Mouse (Mus musculus): ENCODE results near the gene Slc35b4. TPM values are rescaled to one million over a fixed set of nuclear protein-coding genes. Genes with fewer than 3 reads are reported as not detected.

Gene Slc35b4
- polyA plus RNA-seq, 1 experiment from 2014 or later = 49.0 TPM

DNA sequence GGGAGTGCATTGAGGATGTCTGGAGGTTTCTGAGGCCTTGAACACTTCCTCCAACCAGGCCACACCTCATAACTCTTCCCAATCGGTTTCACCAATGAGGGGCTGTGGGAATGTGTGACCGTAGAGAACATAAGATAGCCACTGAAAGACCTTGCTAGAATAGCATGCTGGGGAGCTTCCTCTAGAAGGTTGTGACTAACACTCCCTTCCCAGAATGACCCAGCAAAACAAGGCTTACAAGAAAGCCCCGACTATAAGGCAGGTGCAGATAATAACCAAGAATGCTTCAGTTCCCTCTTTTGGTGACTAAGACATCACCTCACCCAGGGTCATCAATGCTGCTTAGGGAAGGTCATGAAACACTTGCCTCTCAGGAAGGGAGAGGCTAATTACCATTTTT, 12.6 kb upstream of the Slc35b4 start:
- Histone ChIP-seq H3K9ac (replicated peaks; ENCODE audit: low read depth, low read length) (no peak overlapping the region), H3K9me3 (ENCODE audit: control insufficient read depth, low read length) (no peaks in the 10 kb centered on the region), H3K4me1 (replicated peaks; ENCODE audit: control insufficient read depth, insufficient read depth, low read length) (no peaks in the 10 kb centered on the region; the same call in 1 of the 2 replicates), H3K27me3 (replicated peaks; ENCODE audit: control insufficient read depth, insufficient read depth, low read length) (no peaks in the 10 kb centered on the region), H3K36me3 (ENCODE audit: control insufficient read depth, insufficient read depth) (no peaks in the 10 kb centered on the region), H3K4me2 (ENCODE audit: low read length) (no peak overlapping the region), H3K27ac (ENCODE audit: low read length) (no peak overlapping the region), H3K4me3 (replicated peaks; ENCODE audit: low read length) (no peak overlapping the region)
- no peak for ATAC-seq
- 89% methylated on average over 3 of the region's 3 CpGs for WGBS

DNA sequence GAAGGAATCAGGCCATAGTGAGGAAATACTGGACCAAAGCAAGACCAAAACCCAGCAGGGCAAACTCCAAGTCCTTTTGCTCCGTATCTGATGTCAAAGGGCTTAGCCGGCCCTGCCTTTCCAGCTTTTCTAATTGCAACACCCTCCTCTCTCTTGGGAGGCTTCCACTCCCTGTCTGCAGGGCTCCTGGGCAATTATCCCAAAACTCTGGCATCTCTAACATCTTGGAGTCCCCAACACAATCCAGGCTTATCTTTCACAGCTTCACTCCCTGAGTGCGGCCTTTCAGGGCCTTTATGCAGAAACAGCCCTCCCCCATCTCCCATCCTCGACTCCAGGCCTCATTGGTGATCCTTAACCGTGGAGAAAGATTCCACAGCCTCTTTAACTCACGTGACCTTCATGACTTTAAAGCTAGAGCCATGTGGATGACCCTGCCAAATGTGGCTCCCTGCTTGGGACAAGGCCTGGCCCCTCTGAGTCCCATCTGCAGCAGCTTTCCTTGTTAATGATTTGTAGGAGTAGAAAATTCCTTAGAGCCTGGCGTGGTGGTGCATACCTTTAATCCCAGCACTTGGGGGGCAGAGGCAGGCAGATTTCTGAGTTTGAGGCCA, 11.2 kb upstream of the Slc35b4 start:
- H3K27ac ChIP-seq (ENCODE audit: low read length) = no peak overlapping the region
- no peaks in the 10 kb centered on the region for H3K27me3 ChIP-seq (replicated peaks; ENCODE audit: control insufficient read depth, insufficient read depth, low read length)
- no peaks in the 10 kb centered on the region for H3K9me3 ChIP-seq (ENCODE audit: control insufficient read depth, low read length)
- no peak for ATAC-seq
- H3K9ac ChIP-seq (replicated peaks; ENCODE audit: low read depth, low read length) = no peak overlapping the region
- WGBS = 39% methylated on average over 7 of the region's 7 CpGs
- H3K4me2 ChIP-seq (ENCODE audit: low read length) = no peak overlapping the region
- no peaks in the 10 kb centered on the region for H3K4me1 ChIP-seq (replicated peaks; ENCODE audit: control insufficient read depth, insufficient read depth, low read length)
- no peaks in the 10 kb centered on the region for H3K36me3 ChIP-seq (ENCODE audit: control insufficient read depth, insufficient read depth)
- no peak overlapping the region for H3K4me3 ChIP-seq (replicated peaks; ENCODE audit: low read length)

DNA sequence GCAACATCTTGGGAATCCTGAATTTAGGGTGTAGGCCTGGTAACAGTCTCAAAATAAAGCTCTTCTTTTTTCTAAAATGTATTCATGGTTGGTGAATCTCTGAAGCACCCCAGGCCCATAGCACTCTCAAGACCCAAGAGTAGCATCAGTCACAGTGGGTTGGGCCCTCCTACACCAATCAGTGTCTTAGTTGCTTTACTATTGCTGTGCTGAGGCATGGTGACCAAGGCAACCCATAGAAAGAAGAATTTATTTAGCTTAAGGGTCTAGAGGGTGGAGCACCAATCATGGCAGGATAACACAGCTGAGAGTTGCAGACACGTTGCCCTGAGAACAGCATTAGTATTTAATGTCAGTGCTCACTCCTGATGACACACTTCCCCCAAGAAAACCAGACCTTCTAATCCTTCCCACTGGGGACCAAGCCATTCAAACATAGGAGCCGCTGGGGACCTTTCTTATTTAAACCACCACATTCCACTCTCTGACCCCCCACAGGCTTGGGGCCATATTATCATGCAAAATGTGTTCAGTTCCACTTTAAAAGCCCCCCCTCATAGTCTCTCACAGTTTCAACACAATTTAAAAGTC, 10.5 kb upstream of the Slc35b4 start:
- Histone ChIP-seq H3K9ac (replicated peaks; ENCODE audit: low read depth, low read length) (no peak overlapping the region), H3K9me3 (ENCODE audit: control insufficient read depth, low read length) (no peaks in the 10 kb centered on the region), H3K4me3 (replicated peaks; ENCODE audit: low read length) (no peak overlapping the region), H3K27me3 (replicated peaks; ENCODE audit: control insufficient read depth, insufficient read depth, low read length) (no peaks in the 10 kb centered on the region), H3K4me2 (ENCODE audit: low read length) (no peak overlapping the region), H3K4me1 (replicated peaks; ENCODE audit: control insufficient read depth, insufficient read depth, low read length) (no peaks in the 10 kb centered on the region), H3K36me3 (ENCODE audit: control insufficient read depth, insufficient read depth) (no peaks in the 10 kb centered on the region), H3K27ac (ENCODE audit: low read length) (no peak overlapping the region)
- ATAC-seq = no peak
- 20% methylated on average over 2 of the region's 2 CpGs for WGBS

DNA sequence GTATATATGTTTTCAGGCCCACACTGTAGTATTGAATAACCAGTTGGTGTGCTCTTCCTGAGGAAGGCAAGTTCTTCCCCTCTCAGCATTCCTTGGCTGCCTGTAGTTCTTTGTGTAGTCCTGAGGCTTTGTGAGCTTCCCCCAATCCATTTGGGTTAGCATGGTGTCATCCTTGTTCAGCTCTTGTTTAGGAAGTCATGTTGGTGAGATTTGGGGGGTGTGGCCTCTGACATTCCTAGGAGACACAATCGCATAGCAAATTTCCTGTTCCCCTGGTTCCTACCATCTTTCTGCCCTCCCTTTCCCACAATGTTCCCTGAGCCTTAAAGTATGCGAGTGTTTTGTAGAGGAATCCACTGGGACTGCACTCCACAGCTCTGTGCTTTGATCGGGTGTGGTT, 6.4 kb upstream of the Slc35b4 start:
- no peak for ATAC-seq

DNA sequence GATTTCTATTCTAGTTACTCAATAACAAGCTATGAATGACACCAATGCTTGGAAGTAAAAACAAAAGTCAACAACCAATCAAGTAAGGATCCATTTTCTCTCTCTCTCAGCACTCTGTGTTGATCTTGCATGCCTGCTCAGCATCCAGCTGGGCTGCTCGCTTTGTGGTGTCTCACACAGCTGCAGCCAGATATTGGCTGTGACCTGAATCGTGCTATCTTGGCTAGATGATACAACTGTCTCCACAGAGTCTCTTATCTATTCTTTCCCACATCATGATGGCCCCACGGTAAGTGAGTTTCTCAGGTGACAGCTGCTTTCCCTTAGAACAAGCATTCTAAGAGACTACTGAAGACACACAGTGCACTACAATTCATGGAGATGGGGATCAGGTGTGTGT, 5.0 kb upstream of the Slc35b4 start:
- Histone ChIP-seq H3K9ac (replicated peaks; ENCODE audit: low read depth, low read length) (no peak overlapping the region), H3K36me3 (ENCODE audit: control insufficient read depth, insufficient read depth) (no peaks in the 10 kb centered on the region), H3K4me3 (replicated peaks; ENCODE audit: low read length) (no peak overlapping the region), H3K4me2 (ENCODE audit: low read length) (no peak overlapping the region), H3K4me1 (replicated peaks; ENCODE audit: control insufficient read depth, insufficient read depth, low read length) (0 out of 2 replicates have a peak, but pooled peaks cover 3% of the 10 kb centered on the region), H3K27ac (ENCODE audit: low read length) (no peak overlapping the region), H3K9me3 (ENCODE audit: control insufficient read depth, low read length) (no peaks in the 10 kb centered on the region), H3K27me3 (replicated peaks; ENCODE audit: control insufficient read depth, insufficient read depth, low read length) (no peaks in the 10 kb centered on the region)
- no peak for ATAC-seq
- 77% methylated on average over 3 of the region's 3 CpGs for WGBS

More for the DNA sequence above, 6.4 kb upstream of the Slc35b4 start:
- Histone ChIP-seq H3K27ac (ENCODE audit: low read length) (no peak overlapping the region), H3K4me3 (replicated peaks; ENCODE audit: low read length) (no peak overlapping the region), H3K4me2 (ENCODE audit: low read length) (no peak overlapping the region), H3K9me3 (ENCODE audit: control insufficient read depth, low read length) (no peaks in the 10 kb centered on the region), H3K4me1 (replicated peaks; ENCODE audit: control insufficient read depth, insufficient read depth, low read length) (no peaks in the 10 kb centered on the region), H3K36me3 (ENCODE audit: control insufficient read depth, insufficient read depth) (no peaks in the 10 kb centered on the region), H3K27me3 (replicated peaks; ENCODE audit: control insufficient read depth, insufficient read depth, low read length) (no peaks in the 10 kb centered on the region), H3K9ac (replicated peaks; ENCODE audit: low read depth, low read length) (no peak overlapping the region)
- WGBS = 94% methylated on average over 3 of the region's 3 CpGs

DNA sequence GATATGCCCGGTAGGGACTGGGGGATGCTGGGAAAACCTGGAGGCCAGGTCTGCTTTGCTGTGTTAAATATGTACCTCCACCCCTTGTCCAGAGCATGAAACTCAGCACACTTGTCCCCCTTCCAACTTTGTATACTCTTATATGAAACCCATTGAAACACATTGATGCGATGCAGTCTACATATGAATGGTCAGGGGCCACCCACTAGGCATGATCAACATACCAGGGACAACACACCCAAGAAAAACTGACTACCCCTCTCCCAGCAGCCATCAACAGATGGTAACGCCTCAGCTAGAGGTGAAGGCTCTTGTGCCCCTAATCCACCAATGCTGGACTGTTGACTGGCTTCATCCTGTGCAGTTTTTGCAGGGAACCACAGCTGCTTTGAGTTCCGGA, 3.0 kb upstream of the Slc35b4 start:
- WGBS = 85% methylated on average over 4 of the region's 4 CpGs
- H3K4me3 ChIP-seq (replicated peaks; ENCODE audit: low read length) = no peak overlapping the region
- no peaks in the 10 kb centered on the region for H3K27me3 ChIP-seq (replicated peaks; ENCODE audit: control insufficient read depth, insufficient read depth, low read length)
- no peak overlapping the region for H3K27ac ChIP-seq (ENCODE audit: low read length)
- H3K4me1 ChIP-seq (replicated peaks; ENCODE audit: control insufficient read depth, insufficient read depth, low read length) = peaks cover 13% of the 10 kb centered on the region
- ATAC-seq = no peak
- no peak overlapping the region for H3K4me2 ChIP-seq (ENCODE audit: low read length)
- no peaks in the 10 kb centered on the region for H3K36me3 ChIP-seq (ENCODE audit: control insufficient read depth, insufficient read depth)
- no peaks in the 10 kb centered on the region for H3K9me3 ChIP-seq (ENCODE audit: control insufficient read depth, low read length)
- no peak overlapping the region for H3K9ac ChIP-seq (replicated peaks; ENCODE audit: low read depth, low read length)

DNA sequence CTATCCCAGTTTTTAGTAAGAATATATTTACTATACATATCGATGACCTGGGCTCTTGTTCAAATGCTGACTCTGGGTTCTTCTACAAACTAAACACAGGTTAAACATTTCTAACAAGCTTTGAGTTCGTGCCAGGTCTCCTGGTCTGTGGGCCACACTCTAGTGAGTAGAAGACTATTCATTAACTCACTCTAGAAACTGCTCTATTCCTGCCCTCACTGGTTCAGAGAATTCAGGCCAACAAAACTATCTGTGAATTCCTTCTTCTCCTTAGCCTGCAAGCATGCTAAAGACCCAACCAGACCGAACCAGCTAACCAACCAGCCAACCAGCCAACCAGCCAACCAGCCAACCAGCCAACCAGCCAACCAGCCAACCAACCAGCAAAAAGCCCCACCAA, 2.1 kb upstream of the Slc35b4 start:
- H3K36me3 ChIP-seq (ENCODE audit: control insufficient read depth, insufficient read depth) = no peaks in the 10 kb centered on the region
- WGBS = 83% methylated on average over 3 of the region's 3 CpGs
- H3K9me3 ChIP-seq (ENCODE audit: control insufficient read depth, low read length) = no peaks in the 10 kb centered on the region
- no peak overlapping the region for H3K9ac ChIP-seq (replicated peaks; ENCODE audit: low read depth, low read length)
- H3K4me1 ChIP-seq (replicated peaks; ENCODE audit: control insufficient read depth, insufficient read depth, low read length) = peaks cover 13% of the 10 kb centered on the region
- H3K4me2 ChIP-seq (ENCODE audit: low read length) = no peak overlapping the region
- H3K27me3 ChIP-seq (replicated peaks; ENCODE audit: control insufficient read depth, insufficient read depth, low read length) = no peaks in the 10 kb centered on the region
- no peak for ATAC-seq
- no peak overlapping the region for H3K4me3 ChIP-seq (replicated peaks; ENCODE audit: low read length)
- H3K27ac ChIP-seq (ENCODE audit: low read length) = no peak overlapping the region

DNA sequence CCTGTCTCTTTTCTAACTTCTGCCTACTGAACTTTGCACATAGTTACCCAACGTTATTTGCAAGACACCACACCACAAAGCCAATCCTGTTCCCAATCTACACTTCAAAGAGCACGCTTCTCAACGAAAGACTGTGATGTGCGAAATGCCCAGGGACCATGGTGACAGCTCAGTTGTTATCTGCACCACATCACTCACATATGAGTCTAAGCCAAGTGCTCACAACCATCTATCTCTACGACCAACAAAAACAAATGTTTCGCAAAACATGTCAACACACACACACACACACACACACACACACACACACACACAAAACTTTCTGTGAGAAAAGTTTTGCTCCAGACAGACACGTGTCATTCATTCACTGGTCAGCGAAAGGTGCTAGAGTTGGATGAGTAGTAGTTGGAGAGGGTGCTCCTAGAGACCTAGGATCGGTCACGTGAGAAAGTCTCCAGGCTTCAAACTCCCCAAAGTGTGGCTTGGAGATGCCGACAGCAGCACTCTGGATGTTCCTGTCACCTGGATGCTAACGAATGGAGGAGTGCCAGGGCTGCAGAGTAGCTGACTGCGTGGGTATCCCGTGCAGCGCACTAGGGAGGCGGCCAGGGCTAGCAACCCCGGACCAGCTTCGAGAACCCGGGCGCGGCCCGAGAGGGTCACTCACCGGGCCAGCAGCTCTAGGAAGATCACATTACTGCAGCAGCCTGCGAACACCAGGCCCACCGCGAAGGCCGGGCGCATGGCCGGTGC, 624 bp downstream of the Slc35b4 start:
- Histone ChIP-seq H3K27ac (ENCODE audit: low read length) (peak overlapping the region; percentile 77), H3K9ac (replicated peaks; ENCODE audit: low read depth, low read length) (peak overlapping the region; percentile 78), H3K4me1 (replicated peaks; ENCODE audit: control insufficient read depth, insufficient read depth, low read length) (peaks cover 16% of the 10 kb centered on the region), H3K36me3 (ENCODE audit: control insufficient read depth, insufficient read depth) (no peaks in the 10 kb centered on the region), H3K4me3 (replicated peaks; ENCODE audit: low read length) (peak overlapping the region; percentile 77), H3K4me2 (ENCODE audit: low read length) (peak overlapping the region; percentile 75), H3K27me3 (replicated peaks; ENCODE audit: control insufficient read depth, insufficient read depth, low read length) (no peaks in the 10 kb centered on the region), H3K9me3 (ENCODE audit: control insufficient read depth, low read length) (no peaks in the 10 kb centered on the region)
- WGBS = 3% methylated on average over 29 of the region's 29 CpGs
- peak; percentile 71 for ATAC-seq

DNA sequence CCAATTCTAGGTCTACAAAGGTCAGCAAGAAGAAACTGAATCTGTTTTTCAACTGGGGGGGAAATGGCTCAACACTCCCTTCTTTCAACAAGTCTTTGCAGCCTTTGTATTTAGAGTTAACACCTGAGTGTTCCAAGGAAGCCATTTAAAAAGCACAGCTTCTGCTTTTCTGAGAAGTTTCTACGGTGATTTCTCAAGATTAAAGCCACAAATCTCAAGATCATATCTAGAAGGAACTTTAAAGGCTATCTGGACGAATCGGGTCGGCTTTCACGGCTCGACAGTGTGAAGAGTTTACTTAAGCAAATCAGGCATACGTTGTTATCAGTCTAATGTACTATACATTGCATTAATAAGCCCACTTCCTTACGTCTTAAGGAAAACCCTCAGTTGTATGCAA, 2.2 kb downstream of the Slc35b4 start:
- WGBS = 89% methylated on average over 8 of the region's 8 CpGs
- Histone ChIP-seq H3K27ac (ENCODE audit: low read length) (no peak overlapping the region), H3K9me3 (ENCODE audit: control insufficient read depth, low read length) (no peaks in the 10 kb centered on the region), H3K9ac (replicated peaks; ENCODE audit: low read depth, low read length) (no peak overlapping the region), H3K27me3 (replicated peaks; ENCODE audit: control insufficient read depth, insufficient read depth, low read length) (no peaks in the 10 kb centered on the region), H3K4me3 (replicated peaks; ENCODE audit: low read length) (no peak overlapping the region), H3K4me1 (replicated peaks; ENCODE audit: control insufficient read depth, insufficient read depth, low read length) (peaks cover 16% of the 10 kb centered on the region), H3K36me3 (ENCODE audit: control insufficient read depth, insufficient read depth) (peaks cover 5% of the 10 kb centered on the region; the same call in 1 of the 2 replicates), H3K4me2 (ENCODE audit: low read length) (no peak overlapping the region)
- ATAC-seq = no peak

All from forebrain, embryonic 16.5 days (tissue).